Mouse (Mus musculus): ENCODE measurements at regions not wholly inside any gene's neighbourhood (a gene's known extent, or its start where the extent isn't known, plus 50 kb on each side); places are given as distances from the start of the nearest gene placed in this dataset.

GRCm38 (mm10) chr8:103493932-103494493 lies 607.4 kb upstream of the Cdh5 start:
- DNase-seq (ENCODE audit: low spot score), result no peak

GRCm38 (mm10) chr8:103494670-103495069 lies 606.8 kb upstream of the Cdh5 start:
- DNase-seq (ENCODE audit: low spot score), result no peak

GRCm38 (mm10) chr8:103501328-103501727 lies 600.1 kb upstream of the Cdh5 start:
- DNase-seq (ENCODE audit: low spot score), result no peak

GRCm38 (mm10) chr8:103502991-103503767 lies 598.2 kb upstream of the Cdh5 start:
- peak; percentile 72 for DNase-seq (ENCODE audit: low spot score)

GRCm38 (mm10) chr8:103506334-103506733 lies 595.1 kb upstream of the Cdh5 start:
- DNase-seq (ENCODE audit: low spot score), result no peak

- DNase-seq (ENCODE audit: low spot score), result no peak
Observed at GRCm38 (mm10) chr8:103507068-103507467, 594.4 kb upstream of the Cdh5 start.

GRCm38 (mm10) chr8:103520141-103520866 lies 581.1 kb upstream of the Cdh5 start:
- no peak for DNase-seq (ENCODE audit: low spot score)

- DNase-seq (ENCODE audit: low spot score), result no peak
Observed at GRCm38 (mm10) chr8:103530903-103531302, 570.5 kb upstream of the Cdh5 start.

- no peak for DNase-seq (ENCODE audit: low spot score)
Observed at GRCm38 (mm10) chr8:103534971-103535370, 566.5 kb upstream of the Cdh5 start.

- no peak for DNase-seq (ENCODE audit: low spot score)
Observed at GRCm38 (mm10) chr8:103536856-103537255, 564.6 kb upstream of the Cdh5 start.

- DNase-seq (ENCODE audit: low spot score), result no peak
Observed at GRCm38 (mm10) chr8:103541954-103542353, 559.5 kb upstream of the Cdh5 start.

- DNase-seq (ENCODE audit: low spot score), result no peak
Observed at GRCm38 (mm10) chr8:103551916-103552535, 549.4 kb upstream of the Cdh5 start.

GRCm38 (mm10) chr8:103561606-103562005 lies 539.8 kb upstream of the Cdh5 start:
- DNase-seq (ENCODE audit: low spot score), result no peak

GRCm38 (mm10) chr8:103570864-103571425 lies 530.5 kb upstream of the Cdh5 start:
- DNase-seq (ENCODE audit: low spot score), result no peak

- no peak for DNase-seq (ENCODE audit: low spot score)
Observed at GRCm38 (mm10) chr8:103577147-103577546, 524.3 kb upstream of the Cdh5 start.

GRCm38 (mm10) chr8:103578006-103578405 lies 523.4 kb upstream of the Cdh5 start:
- no peak for DNase-seq (ENCODE audit: low spot score)

- no peak for DNase-seq (ENCODE audit: low spot score)
Observed at GRCm38 (mm10) chr8:103608291-103608690, 493.1 kb upstream of the Cdh5 start.

- DNase-seq (ENCODE audit: low spot score), result peak; percentile 56
Observed at GRCm38 (mm10) chr8:103623781-103624434, 477.5 kb upstream of the Cdh5 start.

- DNase-seq (ENCODE audit: low spot score), result no peak
Observed at GRCm38 (mm10) chr8:103625166-103625890, 476.1 kb upstream of the Cdh5 start.

GRCm38 (mm10) chr8:103626446-103626845 lies 475.0 kb upstream of the Cdh5 start:
- DNase-seq (ENCODE audit: low spot score), result no peak

GRCm38 (mm10) chr8:103632543-103632942 lies 468.9 kb upstream of the Cdh5 start:
- no peak for DNase-seq (ENCODE audit: low spot score)
